Mouse (Mus musculus): ENCODE data around the gene Rhob. TPM values are rescaled to one million over a fixed set of nuclear protein-coding genes. Genes with fewer than 3 reads are reported as not detected.

The Rhob gene
- polyA plus RNA-seq, 1 experiment from 2014 or later: 55.1 TPM

- WGBS: 87% methylated on average over 7 of the region's 7 CpGs
- Histone ChIP-seq H3K27me3 (ENCODE audit: control insufficient read depth, insufficient read depth, low read length) (no peaks in the 10 kb centered on the region), H3K27ac (ENCODE audit: low read depth, low read length) (no peak overlapping the region), H3K36me3 (ENCODE audit: control insufficient read depth, insufficient read depth, low read length) (no peaks in the 10 kb centered on the region), H3K9ac (ENCODE audit: low read length) (no peak overlapping the region), H3K9me3 (ENCODE audit: control insufficient read depth, low read length) (no peaks in the 10 kb centered on the region), H3K4me3 (ENCODE audit: low read depth, low read length) (no peak overlapping the region), H3K4me2 (ENCODE audit: low read depth, low read length, severe bottlenecking) (no peak overlapping the region), H3K4me1 (replicated peaks; ENCODE audit: control insufficient read depth, insufficient read depth, low read length) (no peaks in the 10 kb centered on the region)
- no peak for ATAC-seq (replicated peaks; ENCODE audit: low FRiP score)
- no peak for DNase-seq (ENCODE audit: low spot score)
Measured at GRCm38 (mm10) chr12:8472591-8473358, 27.0 kb downstream of the Rhob start.

DNA sequence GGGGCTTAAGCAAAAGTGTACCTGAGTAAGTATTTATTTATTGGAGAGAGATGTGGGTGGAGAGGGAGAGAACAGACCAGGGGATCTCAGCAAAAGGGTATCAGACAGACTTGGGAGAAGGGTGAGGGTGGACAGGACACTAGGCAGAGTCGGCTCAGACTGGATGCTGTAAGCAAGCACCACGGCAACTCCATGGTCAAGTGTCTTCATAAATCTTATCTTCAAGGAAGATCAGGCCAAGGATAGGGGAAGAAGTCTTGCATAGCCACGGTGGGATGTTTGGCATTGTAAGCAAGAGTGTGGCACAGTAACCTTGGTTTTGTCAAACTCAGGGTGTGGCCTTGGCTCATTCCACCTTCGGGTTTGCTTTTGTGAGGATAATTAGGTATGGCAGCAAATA lies 27.8 kb downstream of the Rhob start:
- Histone ChIP-seq H3K27ac (ENCODE audit: low read depth, low read length) (no peak overlapping the region), H3K27me3 (ENCODE audit: control insufficient read depth, insufficient read depth, low read length) (no peaks in the 10 kb centered on the region), H3K4me2 (ENCODE audit: low read depth, low read length, severe bottlenecking) (no peak overlapping the region), H3K36me3 (ENCODE audit: control insufficient read depth, insufficient read depth, low read length) (no peaks in the 10 kb centered on the region), H3K9ac (ENCODE audit: low read length) (no peak overlapping the region), H3K9me3 (ENCODE audit: control insufficient read depth, low read length) (no peaks in the 10 kb centered on the region), H3K4me3 (ENCODE audit: low read depth, low read length) (no peak overlapping the region), H3K4me1 (replicated peaks; ENCODE audit: control insufficient read depth, insufficient read depth, low read length) (no peaks in the 10 kb centered on the region)
- 87% methylated on average over 4 of the region's 4 CpGs for WGBS
- DNase-seq (ENCODE audit: low spot score): no peak
- ATAC-seq (replicated peaks; ENCODE audit: low FRiP score): no peak

GRCm38 (mm10) chr12:8470962-8471361 lies 28.8 kb downstream of the Rhob start:
- H3K9ac ChIP-seq (ENCODE audit: low read length): no peak overlapping the region
- H3K4me2 ChIP-seq (ENCODE audit: low read depth, low read length, severe bottlenecking): no peak overlapping the region
- H3K36me3 ChIP-seq (ENCODE audit: control insufficient read depth, insufficient read depth, low read length): no peaks in the 10 kb centered on the region
- H3K4me1 ChIP-seq (replicated peaks; ENCODE audit: control insufficient read depth, insufficient read depth, low read length): no peaks in the 10 kb centered on the region
- H3K4me3 ChIP-seq (ENCODE audit: low read depth, low read length): no peak overlapping the region
- no peaks in the 10 kb centered on the region for H3K27me3 ChIP-seq (ENCODE audit: control insufficient read depth, insufficient read depth, low read length)
- DNase-seq (ENCODE audit: low spot score) (no peak), ATAC-seq (replicated peaks; ENCODE audit: low FRiP score) (no peak)
- WGBS: 93% methylated on average over 2 of the region's 2 CpGs
- no peak overlapping the region for H3K27ac ChIP-seq (ENCODE audit: low read depth, low read length)
- no peaks in the 10 kb centered on the region for H3K9me3 ChIP-seq (ENCODE audit: control insufficient read depth, low read length)

- no peak for ATAC-seq (replicated peaks; ENCODE audit: low FRiP score)
Measured at GRCm38 (mm10) chr12:8469742-8470494, 29.9 kb downstream of the Rhob start.

GRCm38 (mm10) chr12:8468221-8468865 lies 31.5 kb downstream of the Rhob start:
- Histone ChIP-seq H3K27ac (ENCODE audit: low read depth, low read length) (no peak overlapping the region), H3K4me1 (replicated peaks; ENCODE audit: control insufficient read depth, insufficient read depth, low read length) (no peaks in the 10 kb centered on the region), H3K36me3 (ENCODE audit: control insufficient read depth, insufficient read depth, low read length) (no peaks in the 10 kb centered on the region), H3K9ac (ENCODE audit: low read length) (no peak overlapping the region), H3K9me3 (ENCODE audit: control insufficient read depth, low read length) (no peaks in the 10 kb centered on the region), H3K4me3 (ENCODE audit: low read depth, low read length) (no peak overlapping the region), H3K27me3 (ENCODE audit: control insufficient read depth, insufficient read depth, low read length) (no peaks in the 10 kb centered on the region), H3K4me2 (ENCODE audit: low read depth, low read length, severe bottlenecking) (no peak overlapping the region)
- DNase-seq (ENCODE audit: low spot score) (no peak), ATAC-seq (replicated peaks; ENCODE audit: low FRiP score) (no peak)

More at GRCm38 (mm10) chr12:8469742-8470494, 29.9 kb downstream of the Rhob start:
- Histone ChIP-seq H3K9me3 (ENCODE audit: control insufficient read depth, low read length) (no peaks in the 10 kb centered on the region), H3K4me2 (ENCODE audit: low read depth, low read length, severe bottlenecking) (no peak overlapping the region), H3K4me1 (replicated peaks; ENCODE audit: control insufficient read depth, insufficient read depth, low read length) (no peaks in the 10 kb centered on the region), H3K36me3 (ENCODE audit: control insufficient read depth, insufficient read depth, low read length) (no peaks in the 10 kb centered on the region), H3K27ac (ENCODE audit: low read depth, low read length) (no peak overlapping the region), H3K4me3 (ENCODE audit: low read depth, low read length) (no peak overlapping the region), H3K27me3 (ENCODE audit: control insufficient read depth, insufficient read depth, low read length) (no peaks in the 10 kb centered on the region), H3K9ac (ENCODE audit: low read length) (no peak overlapping the region)
- WGBS: 87% methylated on average over 25 of the region's 25 CpGs
- DNase-seq (ENCODE audit: low spot score): no peak

DNA sequence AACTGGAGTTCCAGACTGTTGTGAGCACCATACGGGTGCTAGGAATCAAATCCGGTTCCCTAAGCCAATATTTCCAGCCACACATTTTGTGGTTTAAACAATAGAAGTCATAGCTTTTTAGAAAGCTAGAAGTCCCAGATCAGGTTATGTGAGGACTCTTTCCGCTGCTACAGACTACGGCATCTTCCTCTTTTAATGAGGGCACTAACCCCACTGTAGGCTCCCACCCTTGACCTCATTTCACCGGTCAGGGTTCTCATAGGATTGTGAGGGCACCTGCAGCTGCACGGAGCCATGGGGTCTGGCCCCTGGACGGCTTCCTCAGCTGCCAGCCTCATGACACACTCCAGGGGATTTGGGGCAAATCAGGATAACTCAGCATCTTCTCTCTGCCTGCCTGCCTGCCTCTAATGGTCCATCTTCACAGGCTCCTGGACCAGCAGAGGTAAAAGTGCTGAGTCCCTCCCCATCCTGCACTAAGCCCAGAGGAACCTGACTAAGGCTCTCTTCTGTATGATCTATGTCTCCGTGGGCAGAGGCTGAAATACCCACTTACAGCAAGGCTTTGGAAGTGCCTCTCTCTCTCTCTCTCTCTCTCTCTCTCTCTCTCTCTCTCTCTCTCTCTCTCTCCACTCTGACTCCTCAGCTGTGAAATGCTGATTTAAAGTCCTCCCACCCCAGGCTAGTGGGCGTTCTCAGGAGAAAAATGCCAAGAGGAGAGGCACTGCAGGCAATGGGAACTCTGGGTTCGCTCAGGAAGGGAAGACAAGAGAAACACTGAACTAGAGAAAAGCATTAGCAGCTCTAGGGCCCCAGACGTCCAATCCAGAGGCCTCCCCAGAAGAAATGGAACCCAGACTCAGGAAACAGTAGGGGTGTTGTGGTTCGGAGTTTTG lies 32.5 kb downstream of the Rhob start:
- Histone ChIP-seq H3K9me3 (ENCODE audit: control insufficient read depth, low read length) (no peaks in the 10 kb centered on the region), H3K27me3 (ENCODE audit: control insufficient read depth, insufficient read depth, low read length) (no peaks in the 10 kb centered on the region), H3K4me3 (ENCODE audit: low read depth, low read length) (no peak overlapping the region), H3K9ac (ENCODE audit: low read length) (no peak overlapping the region), H3K36me3 (ENCODE audit: control insufficient read depth, insufficient read depth, low read length) (no peaks in the 10 kb centered on the region), H3K4me2 (ENCODE audit: low read depth, low read length, severe bottlenecking) (no peak overlapping the region), H3K4me1 (replicated peaks; ENCODE audit: control insufficient read depth, insufficient read depth, low read length) (no peaks in the 10 kb centered on the region), H3K27ac (ENCODE audit: low read depth, low read length) (no peak overlapping the region)
- ATAC-seq (replicated peaks; ENCODE audit: low FRiP score) (no peak), DNase-seq (ENCODE audit: low spot score) (no peak)
- 67% methylated on average over 12 of the region's 12 CpGs for WGBS

DNA sequence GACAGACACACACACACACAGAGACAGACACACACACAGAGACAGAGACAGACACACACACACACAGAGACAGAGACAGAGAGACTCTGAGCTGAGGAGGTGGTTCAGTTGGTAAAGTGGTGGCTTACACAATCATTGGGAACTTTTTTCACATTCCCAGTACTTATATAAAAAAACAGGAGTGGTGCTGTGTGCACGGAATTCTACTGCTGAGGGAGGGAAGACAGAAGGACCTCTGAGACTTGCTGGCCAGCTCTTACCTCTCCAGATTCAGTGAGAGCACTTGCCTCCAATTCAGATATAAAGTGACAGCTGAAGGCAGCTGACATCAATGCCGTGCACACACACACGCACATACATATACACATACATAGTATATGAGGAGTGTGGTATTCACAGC lies 34.1 kb downstream of the Rhob start:
- no peaks in the 10 kb centered on the region for H3K36me3 ChIP-seq (ENCODE audit: control insufficient read depth, insufficient read depth, low read length)
- H3K9ac ChIP-seq (ENCODE audit: low read length): no peak overlapping the region
- no peaks in the 10 kb centered on the region for H3K4me1 ChIP-seq (replicated peaks; ENCODE audit: control insufficient read depth, insufficient read depth, low read length)
- H3K27me3 ChIP-seq (ENCODE audit: control insufficient read depth, insufficient read depth, low read length): no peaks in the 10 kb centered on the region
- no peak overlapping the region for H3K4me3 ChIP-seq (ENCODE audit: low read depth, low read length)
- no peak for DNase-seq (ENCODE audit: low spot score)
- no peak overlapping the region for H3K4me2 ChIP-seq (ENCODE audit: low read depth, low read length, severe bottlenecking)
- no peak overlapping the region for H3K27ac ChIP-seq (ENCODE audit: low read depth, low read length)
- no peak for ATAC-seq (replicated peaks; ENCODE audit: low FRiP score)
- 86% methylated on average over 3 of the region's 3 CpGs for WGBS
- no peaks in the 10 kb centered on the region for H3K9me3 ChIP-seq (ENCODE audit: control insufficient read depth, low read length)

- Histone ChIP-seq H3K4me2 (ENCODE audit: low read depth, low read length, severe bottlenecking) (no peak overlapping the region), H3K9ac (ENCODE audit: low read length) (no peak overlapping the region), H3K27ac (ENCODE audit: low read depth, low read length) (no peak overlapping the region), H3K4me1 (replicated peaks; ENCODE audit: control insufficient read depth, insufficient read depth, low read length) (no peaks in the 10 kb centered on the region), H3K9me3 (ENCODE audit: control insufficient read depth, low read length) (no peaks in the 10 kb centered on the region), H3K27me3 (ENCODE audit: control insufficient read depth, insufficient read depth, low read length) (no peaks in the 10 kb centered on the region), H3K36me3 (ENCODE audit: control insufficient read depth, insufficient read depth, low read length) (no peaks in the 10 kb centered on the region), H3K4me3 (ENCODE audit: low read depth, low read length) (no peak overlapping the region)
- DNase-seq (ENCODE audit: low spot score) (no peak), ATAC-seq (replicated peaks; ENCODE audit: low FRiP score) (no peak)
- WGBS: 88% methylated on average over 5 of the region's 5 CpGs
Measured at GRCm38 (mm10) chr12:8464961-8465360, 34.8 kb downstream of the Rhob start.

All from forebrain, embryonic 11.5 days (tissue).